Mouse (Mus musculus) heart, embryonic 13.5 days (tissue): ENCODE measurements around the gene Sgta. TPM values are rescaled to one million over a fixed set of nuclear protein-coding genes. Genes with fewer than 3 reads are reported as not detected.

Experiments
- ATAC-seq: fragments of 200-750 bp; cut with Nextera tagmentation; 2 replicates; pipeline ENCODE4 v1.8.0; 2017; ENCODE audit warnings: moderate TSS enrichment; ENCODE audit not compliant: insufficient number of reproducible peaks, low FRiP score, low TSS enrichment; ENCODE audit errors: extremely low read depth
- H3K27ac ChIP-seq: fragments of 300-500 bp; sonication (generic); replicated peaks from 2 replicates; pipeline ENCODE4 v1.5.1; 2015; ENCODE audit warnings: moderate library complexity, mild to moderate bottlenecking, inconsistent platforms
- H3K27me3 ChIP-seq: fragments of 300-500 bp; sonication (generic); replicated peaks from 2 replicates; pipeline ENCODE4 v1.6.1; 2015; ENCODE audit warnings: mild to moderate bottlenecking, inconsistent platforms
- H3K36me3 ChIP-seq: fragments of 300-500 bp; sonication (generic); 2 replicates; pipeline ENCODE4 v1.6.1; 2015; ENCODE audit warnings: mild to moderate bottlenecking, inconsistent platforms
- H3K4me1 ChIP-seq: fragments of 300-500 bp; sonication (generic); 2 replicates; pipeline ENCODE4 v1.6.1; 2015; ENCODE audit warnings: inconsistent platforms
- H3K4me2 ChIP-seq: fragments of 300-500 bp; sonication (generic); 2 replicates; pipeline ENCODE4 v1.6.1; 2015; ENCODE audit warnings: inconsistent platforms, mild to moderate bottlenecking, moderate library complexity
- H3K4me3 ChIP-seq: fragments of 300-500 bp; sonication (generic); 2 replicates; pipeline ENCODE4 v1.5.1; 2015; ENCODE audit warnings: moderate library complexity, mild to moderate bottlenecking, inconsistent platforms
- H3K9ac ChIP-seq: fragments of 300-500 bp; sonication (generic); 2 replicates; pipeline ENCODE4 v1.6.1; 2015; ENCODE audit warnings: inconsistent platforms, mild to moderate bottlenecking, moderate library complexity
- H3K9me3 ChIP-seq: fragments of 300-500 bp; sonication (generic); 2 replicates; pipeline ENCODE4 v1.6.1; 2016; ENCODE audit warnings: inconsistent platforms
- WGBS: fragments of 180-500 bp; shearing (Covaris S2); methylation state at CpG from one replicate; pipeline ENCODE4 v1.1.7; 2015; ENCODE audit warnings: mixed read lengths; 5-methylcytosine and 5-hydroxymethylcytosine counted together
- polyA plus RNA-seq: library from polyadenylated mRNA; unstranded; fragments of >200 nt; fragmentation: Nextera tagmentation; extraction: Ambion mirVana; gene quantifications from 2 replicates; pipeline ENCODE4 v1.2.1, GENCODE M21; 2015

Gene Sgta
- 152 and 162 TPM in 2 replicates for polyA plus RNA-seq

DNA sequence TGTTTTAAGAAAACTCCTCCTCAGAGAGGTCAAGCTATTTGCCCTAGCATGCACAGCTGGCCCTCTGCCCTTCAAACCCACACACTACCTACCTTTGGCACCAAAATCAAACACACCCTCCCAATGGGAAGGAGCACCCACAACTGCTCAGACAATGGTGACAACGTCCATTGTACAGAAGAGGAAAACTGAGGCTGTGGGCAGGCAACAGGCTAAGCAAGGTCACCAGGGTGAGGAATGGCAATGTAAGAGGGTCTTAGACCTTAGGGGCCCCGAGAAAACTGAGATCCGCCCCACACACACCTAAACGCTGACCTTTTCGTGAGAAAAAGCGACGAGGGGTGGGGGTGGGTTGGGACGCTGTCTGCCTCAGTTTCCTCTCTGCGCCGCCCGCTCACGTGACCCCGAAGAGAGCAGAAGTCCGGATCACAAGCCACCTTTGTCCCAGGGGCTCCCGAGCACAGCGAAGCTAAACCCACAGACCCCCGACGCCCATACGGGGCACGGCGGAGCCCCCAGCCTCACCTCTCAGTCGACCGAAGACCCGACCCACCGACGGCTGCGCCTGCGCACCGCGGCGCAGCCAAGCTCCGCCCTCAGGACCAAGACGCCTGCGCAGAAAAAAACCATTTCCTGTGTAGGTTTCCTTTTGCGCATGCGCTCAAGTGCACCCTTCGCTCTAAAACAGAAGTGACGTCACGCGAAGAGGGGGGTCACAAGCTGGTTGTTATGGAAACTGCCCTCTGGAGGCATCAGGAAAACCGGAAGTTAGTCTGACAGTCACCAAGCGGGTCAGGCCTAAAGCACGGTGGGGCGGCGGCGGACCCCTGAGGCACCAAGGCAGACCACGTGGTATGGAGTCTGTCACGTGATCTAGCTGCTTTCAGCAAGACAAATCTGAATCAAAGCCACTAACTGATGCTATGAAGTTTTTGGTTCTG lies at the start of gene Sgta:
TSS of gene Sgta (minus strand) at position 579 of the 941 bp plus-strand sequence.
- peaks cover 36% of the 10 kb centered on the region for H3K4me1 ChIP-seq
- peak within 1 kb of the TSS; percentile 92 for H3K4me3 ChIP-seq
- peak; percentile 89 for ATAC-seq
- peak within 1 kb of the TSS; percentile 97 for H3K9ac ChIP-seq
- H3K27ac ChIP-seq, result peak within 1 kb of the TSS; percentile 61
- H3K9me3 ChIP-seq, result no peaks in the 10 kb centered on the region
- H3K27me3 ChIP-seq, result no peaks in the 10 kb centered on the region
- H3K36me3 ChIP-seq, result peaks cover 6% of the 10 kb centered on the region; the same call in 1 of the 2 replicates
- WGBS, result under 1% methylated on average over 48 of the region's 48 CpGs
- H3K4me2 ChIP-seq, result peak within 1 kb of the TSS; percentile 93

DNA sequence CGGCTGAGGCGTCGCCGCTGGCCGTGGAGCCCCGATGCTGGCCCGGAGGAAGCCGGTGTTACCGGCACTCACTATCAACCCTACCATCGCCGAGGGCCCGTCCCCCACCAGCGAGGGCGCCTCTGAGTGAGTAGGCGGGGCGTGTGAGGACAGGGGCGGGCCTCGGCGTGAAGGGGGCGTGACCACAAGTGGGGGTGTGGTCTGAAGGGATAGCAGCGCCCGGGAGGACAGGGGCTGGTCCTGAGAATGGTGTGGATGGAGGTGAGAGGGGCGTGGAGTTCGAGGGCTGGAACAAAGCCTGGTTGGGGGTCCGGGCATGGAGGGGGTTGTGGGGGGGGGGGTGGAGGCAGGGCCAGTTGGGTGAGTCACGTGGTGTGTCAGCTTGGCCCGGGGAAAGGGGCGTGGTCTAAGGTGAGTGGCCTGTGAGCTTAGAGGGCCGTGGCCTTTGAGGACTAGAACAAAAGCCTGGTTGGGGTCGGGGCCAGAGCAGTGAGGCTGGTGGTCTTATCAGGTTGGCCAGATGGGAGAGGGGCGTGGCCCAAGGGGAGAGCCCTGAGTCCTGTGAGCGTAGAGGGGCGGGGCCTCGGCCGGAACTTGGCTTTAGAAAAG lies 46.2 kb upstream of the Sgta start:
- under 1% methylated on average over 34 of the region's 35 CpGs for WGBS
- peak; percentile 83 for ATAC-seq

DNA sequence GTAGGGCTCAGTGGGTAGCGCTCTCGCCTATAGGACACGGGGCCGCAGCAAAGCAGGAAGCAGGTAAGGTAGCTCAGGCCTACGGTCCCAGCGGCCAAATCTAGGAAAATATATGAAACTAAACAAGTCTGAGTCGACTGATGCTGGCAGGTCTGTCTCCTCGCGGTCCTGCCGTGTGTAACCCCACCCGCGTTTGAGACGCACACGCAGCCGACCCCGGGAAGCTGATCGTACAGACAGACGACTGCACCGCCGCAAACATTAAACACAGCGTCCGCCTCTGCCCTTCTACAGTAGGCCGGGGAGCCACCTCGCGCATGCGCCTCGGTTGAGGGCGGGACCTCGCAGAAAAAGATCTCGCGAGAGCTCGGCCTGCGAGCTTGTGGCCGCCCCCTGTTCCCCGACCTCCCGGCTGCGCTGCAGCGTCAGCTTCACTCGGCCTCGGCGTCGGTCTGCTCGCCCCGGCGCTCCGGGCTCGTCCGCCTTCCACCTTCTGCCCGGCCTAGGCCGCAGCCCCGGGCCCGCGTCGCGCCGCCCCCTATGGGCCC lies 45.7 kb upstream of the Sgta start, which contains the start of gene Map2k2:
TSS of gene Map2k2 (plus strand) at position 351 of the 548 bp plus-strand sequence.
- Histone ChIP-seq H3K4me2 (peak within 1 kb of the TSS; percentile 86), H3K9ac (peak within 1 kb of the TSS; percentile 99), H3K9me3 (no peaks in the 10 kb centered on the region), H3K27me3 (no peaks in the 10 kb centered on the region), H3K36me3 (peaks cover 30% of the 10 kb centered on the region), H3K4me1 (peaks cover 20% of the 10 kb centered on the region), H3K27ac (peak within 1 kb of the TSS; percentile 99), H3K4me3 (peak within 1 kb of the TSS; percentile 89)
- WGBS, result under 1% methylated on average over 56 of the region's 56 CpGs
- peak; percentile 85 for ATAC-seq

More for the DNA sequence above, 46.2 kb upstream of the Sgta start:
- Histone ChIP-seq H3K4me3 (peak overlapping the region; percentile 89), H3K27ac (peak overlapping the region; percentile 99), H3K4me2 (peak overlapping the region; percentile 86), H3K27me3 (no peaks in the 10 kb centered on the region), H3K9ac (peak overlapping the region; percentile 99), H3K36me3 (peaks cover 36% of the 10 kb centered on the region), H3K9me3 (no peaks in the 10 kb centered on the region), H3K4me1 (peaks cover 20% of the 10 kb centered on the region)

DNA sequence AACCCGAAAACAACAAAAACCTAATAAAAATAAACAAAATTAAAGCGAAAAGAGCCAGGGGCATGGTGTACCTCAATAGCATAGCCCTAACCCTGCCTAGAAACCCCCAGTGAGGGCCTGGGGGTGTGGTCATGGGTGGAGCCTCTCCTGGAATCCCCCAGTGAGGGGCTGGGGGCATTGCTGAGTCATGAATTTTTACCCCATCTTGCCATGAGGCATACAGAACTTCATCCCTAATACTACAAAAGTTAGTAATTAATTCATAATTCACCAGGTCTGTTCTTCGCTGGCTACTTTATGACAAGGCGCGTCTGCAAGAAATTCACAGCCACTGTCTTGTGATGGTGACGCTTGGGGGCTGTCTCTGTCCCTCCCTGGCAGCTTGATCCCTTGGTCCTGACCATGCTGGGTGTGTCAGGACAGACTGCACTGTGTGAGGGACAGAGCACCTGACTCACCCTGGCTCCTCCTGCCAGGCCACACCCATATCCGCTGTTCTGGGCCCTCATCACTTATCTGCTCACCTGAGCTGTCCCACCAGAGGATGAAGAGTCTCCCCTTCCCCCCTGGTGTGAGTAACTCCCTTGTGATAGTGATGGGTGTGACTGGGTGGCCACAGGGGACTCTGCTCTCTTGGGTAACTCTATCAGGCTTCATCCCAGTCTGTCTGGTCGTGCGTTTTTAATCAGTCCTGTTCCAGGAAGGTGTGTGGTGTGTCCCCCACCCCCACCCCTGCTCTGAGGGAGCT lies 35.1 kb upstream of the Sgta start:
- WGBS, result 50% methylated on average over 9 of the region's 9 CpGs
- no peaks in the 10 kb centered on the region for H3K36me3 ChIP-seq
- H3K9ac ChIP-seq, result no peak overlapping the region
- no peak overlapping the region for H3K4me2 ChIP-seq
- peaks cover 4% of the 10 kb centered on the region; the same call in 1 of the 2 replicates for H3K4me1 ChIP-seq
- H3K9me3 ChIP-seq, result no peaks in the 10 kb centered on the region
- no peak overlapping the region for H3K27ac ChIP-seq
- no peaks in the 10 kb centered on the region; the same call in 1 of the 2 replicates for H3K27me3 ChIP-seq
- ATAC-seq, result peak; percentile 48; the same call in 1 of the 2 replicates
- H3K4me3 ChIP-seq, result no peak overlapping the region

DNA sequence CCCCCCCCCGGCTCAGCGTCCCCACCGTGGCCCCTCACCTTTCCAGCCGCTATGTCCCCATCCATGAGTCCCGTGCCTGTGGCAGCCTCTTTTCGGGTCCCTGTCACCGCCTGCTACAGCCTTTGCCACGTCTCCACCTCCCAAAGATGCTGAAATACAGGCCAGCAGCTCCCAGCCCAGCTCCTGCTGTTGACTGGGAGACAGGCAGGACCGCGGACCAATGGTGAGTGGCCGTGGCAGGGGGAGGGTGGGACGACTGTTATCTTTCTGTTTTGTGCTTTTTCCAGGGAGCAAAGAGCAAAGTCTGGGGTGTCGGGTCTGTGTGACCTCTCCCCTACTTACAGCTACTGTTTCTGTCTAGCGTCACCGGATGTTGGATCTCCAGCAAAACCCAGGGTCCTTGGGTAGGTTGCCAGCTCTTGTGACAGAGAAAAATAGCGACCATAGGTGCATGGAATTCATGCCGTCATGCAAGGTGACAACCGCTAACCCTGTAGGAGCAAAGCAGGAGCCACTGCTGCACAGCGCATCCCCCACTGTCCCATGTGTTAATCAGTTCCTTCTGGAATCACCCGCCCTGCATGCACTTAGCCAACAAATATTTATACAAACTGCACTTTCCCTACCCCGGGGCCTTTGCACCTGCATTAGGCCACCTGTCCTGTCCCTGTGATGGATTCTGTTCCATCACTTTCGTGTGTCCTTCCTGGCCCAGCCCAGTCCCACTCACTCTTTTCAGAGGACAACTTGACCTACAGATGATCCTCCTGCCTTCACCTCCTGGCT lies 32.7 kb upstream of the Sgta start:
- Histone ChIP-seq H3K9me3 (0 out of 2 replicates have a peak, but pooled peaks cover under 1% of the 10 kb centered on the region), H3K27me3 (no peaks in the 10 kb centered on the region), H3K4me2 (peak overlapping the region; percentile 19; the same call in 1 of the 2 replicates), H3K4me1 (peaks cover 17% of the 10 kb centered on the region), H3K9ac (0 out of 2 replicates have a peak overlapping the region, but pooled peaks have one; percentile 20), H3K4me3 (no peak overlapping the region), H3K36me3 (no peaks in the 10 kb centered on the region), H3K27ac (no peak overlapping the region)
- ATAC-seq, result no peak
- WGBS, result 42% methylated on average over 22 of the region's 22 CpGs

DNA sequence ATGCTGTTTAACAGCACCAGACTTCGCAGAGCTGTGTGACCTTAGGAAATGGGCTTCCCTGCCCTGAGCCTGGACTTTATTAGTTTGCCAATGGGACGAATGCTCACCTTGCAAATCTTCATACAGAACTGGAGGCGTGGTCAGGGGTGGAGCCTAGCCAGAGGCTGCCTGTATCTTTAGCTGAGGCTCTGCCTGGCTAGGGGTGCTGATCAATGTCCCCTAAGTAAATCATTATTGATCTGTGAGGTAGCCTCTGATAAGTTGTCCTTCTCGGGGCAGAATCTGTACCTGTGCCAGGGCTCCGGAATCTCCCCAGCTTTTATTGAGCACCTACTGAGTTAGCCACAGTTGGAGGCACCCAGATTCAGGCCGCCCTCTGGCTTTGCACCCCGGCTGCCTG lies 30.6 kb upstream of the Sgta start:
- H3K4me2 ChIP-seq, result no peak overlapping the region
- 75% methylated on average over 7 of the region's 7 CpGs for WGBS
- no peak overlapping the region for H3K4me3 ChIP-seq

DNA sequence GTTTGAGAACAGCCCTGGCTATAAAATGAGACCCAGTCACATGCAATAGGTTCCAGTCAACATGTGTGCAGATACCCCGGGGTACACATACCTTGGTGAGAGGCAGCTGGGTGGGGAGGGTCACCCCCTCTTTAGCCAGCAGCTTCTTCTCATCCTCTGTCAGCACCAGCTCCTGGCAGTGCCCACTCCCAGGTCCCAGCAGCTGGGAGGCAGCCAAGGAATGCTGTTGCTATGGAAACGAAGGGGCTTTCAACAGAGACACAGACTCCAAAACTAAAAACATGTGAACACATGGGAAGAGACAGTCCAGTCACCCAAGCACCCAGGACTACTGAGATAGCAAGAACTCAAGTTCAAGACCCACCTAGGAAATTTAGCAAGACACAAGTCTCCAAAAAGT lies 29.2 kb upstream of the Sgta start:
- no peak overlapping the region for H3K4me2 ChIP-seq
- H3K9ac ChIP-seq, result peak overlapping the region; percentile 28; the same call in 1 of the 2 replicates
- no peak; the same call in 1 of the 2 replicates for ATAC-seq
- WGBS, result 42% methylated on average over 2 of the region's 2 CpGs
- no peaks in the 10 kb centered on the region for H3K27me3 ChIP-seq
- peaks cover 7% of the 10 kb centered on the region; the same call in 1 of the 2 replicates for H3K9me3 ChIP-seq
- no peak overlapping the region for H3K4me3 ChIP-seq
- H3K4me1 ChIP-seq, result peaks cover 17% of the 10 kb centered on the region
- no peak overlapping the region for H3K27ac ChIP-seq
- no peaks in the 10 kb centered on the region for H3K36me3 ChIP-seq

More for the DNA sequence above, 30.6 kb upstream of the Sgta start:
- H3K9me3 ChIP-seq, result peaks cover 7% of the 10 kb centered on the region; the same call in 1 of the 2 replicates
- H3K27me3 ChIP-seq, result no peaks in the 10 kb centered on the region
- no peak overlapping the region for H3K9ac ChIP-seq
- no peak overlapping the region for H3K27ac ChIP-seq
- H3K4me1 ChIP-seq, result peaks cover 17% of the 10 kb centered on the region
- no peaks in the 10 kb centered on the region for H3K36me3 ChIP-seq
- ATAC-seq, result no peak

DNA sequence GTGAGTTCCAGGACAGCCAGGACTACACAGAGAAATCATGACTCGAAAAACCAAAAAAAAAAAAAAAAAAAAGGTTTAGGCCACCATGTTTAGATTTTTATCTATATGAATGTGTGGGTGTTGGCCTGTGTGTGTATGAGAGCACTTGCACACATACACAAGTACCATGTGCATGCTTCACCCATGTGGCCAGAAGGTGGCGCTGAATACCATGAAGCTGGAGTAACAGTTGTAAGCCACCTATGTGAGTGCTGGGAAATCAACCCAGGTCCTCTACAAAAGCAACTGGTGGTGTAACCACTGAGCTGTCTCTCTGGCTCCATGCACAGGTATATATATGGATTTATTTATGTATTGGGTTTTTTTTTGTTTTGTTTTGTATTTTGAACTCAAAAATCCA lies 27.0 kb upstream of the Sgta start:
- Histone ChIP-seq H3K36me3 (peaks cover 11% of the 10 kb centered on the region), H3K4me2 (no peak overlapping the region), H3K9ac (no peak overlapping the region), H3K27me3 (no peaks in the 10 kb centered on the region), H3K4me1 (peaks cover 13% of the 10 kb centered on the region), H3K9me3 (peaks cover 7% of the 10 kb centered on the region; the same call in 1 of the 2 replicates), H3K4me3 (no peak overlapping the region), H3K27ac (no peak overlapping the region)
- no peak for ATAC-seq
- 54% methylated on average over 2 of the region's 2 CpGs for WGBS

DNA sequence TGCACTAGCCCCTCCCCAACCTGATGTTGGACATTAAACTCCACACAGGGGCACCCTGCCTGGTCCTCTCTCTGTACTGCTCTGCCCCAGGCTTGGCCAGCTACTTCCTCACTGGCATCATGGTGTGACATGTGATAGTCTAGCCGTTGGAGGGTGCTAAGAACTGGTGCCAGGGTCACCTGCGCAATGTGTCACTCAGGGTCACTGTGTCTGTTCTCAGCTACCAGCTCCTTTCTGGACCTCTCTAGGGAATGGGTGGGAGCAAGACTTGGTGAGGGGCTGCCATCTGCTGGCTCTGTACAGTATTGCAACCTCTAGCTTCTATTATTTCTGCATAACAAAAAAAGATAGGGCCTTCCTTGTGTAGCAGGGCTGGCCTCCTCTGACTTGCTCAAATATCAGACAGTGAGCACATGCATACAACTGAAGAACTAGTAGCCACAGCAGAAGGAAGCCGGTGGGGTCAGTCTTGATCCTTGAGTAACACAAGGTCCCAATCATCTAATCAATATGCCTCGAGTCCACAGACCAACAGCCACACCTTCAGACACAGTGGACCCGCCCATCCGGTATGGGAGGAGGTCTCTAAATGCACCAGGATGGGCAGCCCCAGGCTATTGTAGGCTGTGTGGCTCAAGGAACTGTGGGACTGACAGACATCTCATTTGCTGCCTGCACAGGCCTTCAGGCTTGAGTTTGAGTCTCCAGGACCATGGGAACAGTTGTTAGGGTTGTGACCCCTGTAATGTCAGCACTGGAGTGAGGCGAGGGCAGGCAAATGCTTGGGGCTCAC lies 22.4 kb upstream of the Sgta start:
- 0 out of 2 replicates have a peak, but pooled peaks have one; percentile 22 for ATAC-seq
- H3K9me3 ChIP-seq, result peaks cover 3% of the 10 kb centered on the region; the same call in 1 of the 2 replicates
- H3K27ac ChIP-seq, result no peak overlapping the region
- H3K4me1 ChIP-seq, result no peaks in the 10 kb centered on the region
- no peaks in the 10 kb centered on the region for H3K27me3 ChIP-seq
- no peak overlapping the region for H3K9ac ChIP-seq
- H3K36me3 ChIP-seq, result peaks cover 58% of the 10 kb centered on the region
- H3K4me3 ChIP-seq, result no peak overlapping the region
- H3K4me2 ChIP-seq, result no peak overlapping the region
- WGBS, result 66% methylated on average over 7 of the region's 7 CpGs
